Mouse (Mus musculus): Measurements from ENCODE around the gene Pank2. TPM values are rescaled to one million over a fixed set of nuclear protein-coding genes. Genes with fewer than 3 reads are reported as not detected.

The Pank2 gene
- polyA plus RNA-seq, 1 experiment from 2014 or later: 66.5 TPM

GRCm38 (mm10) chr2:131253681-131254328 is 8.5 kb upstream of the Pank2 start:
- WGBS: 33% methylated on average over 7 of the region's 7 CpGs
- H3K36me3 ChIP-seq (ENCODE audit: control insufficient read depth, insufficient read depth, low read length): no peaks in the 10 kb centered on the region

DNA sequence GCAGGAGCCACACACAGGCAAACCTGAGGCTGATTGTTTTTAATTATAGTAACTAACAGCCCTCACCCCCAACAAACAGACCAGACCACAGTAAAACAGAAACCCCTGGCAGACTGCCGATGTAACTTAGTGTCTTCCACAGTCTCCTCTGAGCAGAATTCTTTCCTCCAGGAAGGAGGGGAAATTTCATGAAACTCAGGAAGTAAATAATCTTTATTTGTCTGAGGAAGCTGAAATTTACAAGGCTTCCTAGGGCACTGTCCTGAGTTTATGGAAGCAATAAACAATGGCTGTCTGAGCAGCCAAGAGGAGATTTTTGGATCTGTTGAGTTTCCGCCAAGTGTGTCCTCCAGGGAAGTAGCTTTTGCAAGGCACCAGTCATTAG is 8.0 kb upstream of the Pank2 start:
- no peaks in the 10 kb centered on the region for H3K9me3 ChIP-seq (ENCODE audit: control insufficient read depth, low read length)
- 88% methylated on average over 2 of the region's 2 CpGs for WGBS
- H3K4me1 ChIP-seq (replicated peaks; ENCODE audit: control insufficient read depth, insufficient read depth, low read length): no peaks in the 10 kb centered on the region
- no peak overlapping the region for H3K4me3 ChIP-seq (ENCODE audit: low read depth, low read length)
- H3K36me3 ChIP-seq (ENCODE audit: control insufficient read depth, insufficient read depth, low read length): no peaks in the 10 kb centered on the region
- ATAC-seq (replicated peaks; ENCODE audit: low FRiP score) (no peak), DNase-seq (ENCODE audit: low spot score) (peak; percentile 5)
- H3K27ac ChIP-seq (ENCODE audit: low read depth, low read length): no peak overlapping the region
- H3K4me2 ChIP-seq (ENCODE audit: low read depth, low read length, severe bottlenecking): no peak overlapping the region
- H3K27me3 ChIP-seq (ENCODE audit: control insufficient read depth, insufficient read depth, low read length): no peaks in the 10 kb centered on the region
- no peak overlapping the region for H3K9ac ChIP-seq (ENCODE audit: low read length)

More at GRCm38 (mm10) chr2:131253681-131254328, 8.5 kb upstream of the Pank2 start:
- Histone ChIP-seq H3K9me3 (ENCODE audit: control insufficient read depth, low read length) (no peaks in the 10 kb centered on the region), H3K4me2 (ENCODE audit: low read depth, low read length, severe bottlenecking) (no peak overlapping the region), H3K4me3 (ENCODE audit: low read depth, low read length) (no peak overlapping the region), H3K27me3 (ENCODE audit: control insufficient read depth, insufficient read depth, low read length) (no peaks in the 10 kb centered on the region), H3K27ac (ENCODE audit: low read depth, low read length) (no peak overlapping the region), H3K9ac (ENCODE audit: low read length) (no peak overlapping the region), H3K4me1 (replicated peaks; ENCODE audit: control insufficient read depth, insufficient read depth, low read length) (no peaks in the 10 kb centered on the region)
- ATAC-seq (replicated peaks; ENCODE audit: low FRiP score): 0 out of 2 replicates have a peak, but pooled peaks have one; percentile 53
- DNase-seq (ENCODE audit: low spot score): no peak

DNA sequence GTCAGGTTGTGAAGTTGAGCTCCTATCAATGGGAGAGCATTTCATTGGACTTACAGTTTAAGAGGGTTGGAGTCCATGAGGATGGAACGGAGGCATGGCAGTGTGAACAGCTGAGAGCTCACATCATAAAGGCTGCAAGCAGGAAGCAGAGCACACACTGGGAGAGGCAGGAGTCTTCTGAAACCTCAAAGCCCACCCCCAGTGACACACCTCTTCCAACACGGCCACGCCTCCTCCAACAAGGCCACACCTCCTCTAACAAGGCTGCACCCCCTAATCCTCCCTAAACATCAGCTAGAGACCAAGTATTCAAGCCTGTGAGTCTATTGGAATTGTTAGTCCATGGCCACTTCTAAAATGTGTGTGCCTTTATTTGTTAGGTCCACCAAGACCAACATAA is 6.6 kb upstream of the Pank2 start:
- DNase-seq (ENCODE audit: low spot score) (no peak), ATAC-seq (replicated peaks; ENCODE audit: low FRiP score) (no peak)
- no peak overlapping the region for H3K9ac ChIP-seq (ENCODE audit: low read length)
- H3K36me3 ChIP-seq (ENCODE audit: control insufficient read depth, insufficient read depth, low read length): no peaks in the 10 kb centered on the region
- no peaks in the 10 kb centered on the region for H3K9me3 ChIP-seq (ENCODE audit: control insufficient read depth, low read length)
- no peak overlapping the region for H3K27ac ChIP-seq (ENCODE audit: low read depth, low read length)
- 0 out of 2 replicates have a peak, but pooled peaks cover 2% of the 10 kb centered on the region for H3K4me1 ChIP-seq (replicated peaks; ENCODE audit: control insufficient read depth, insufficient read depth, low read length)
- 41% methylated on average over 3 of the region's 3 CpGs for WGBS
- H3K27me3 ChIP-seq (ENCODE audit: control insufficient read depth, insufficient read depth, low read length): no peaks in the 10 kb centered on the region
- no peak overlapping the region for H3K4me3 ChIP-seq (ENCODE audit: low read depth, low read length)
- no peak overlapping the region for H3K4me2 ChIP-seq (ENCODE audit: low read depth, low read length, severe bottlenecking)

- Histone ChIP-seq H3K4me2 (ENCODE audit: low read depth, low read length, severe bottlenecking) (no peak overlapping the region), H3K9me3 (ENCODE audit: control insufficient read depth, low read length) (no peaks in the 10 kb centered on the region), H3K4me1 (replicated peaks; ENCODE audit: control insufficient read depth, insufficient read depth, low read length) (peaks cover 6% of the 10 kb centered on the region; the same call in 1 of the 2 replicates), H3K27ac (ENCODE audit: low read depth, low read length) (no peak overlapping the region), H3K27me3 (ENCODE audit: control insufficient read depth, insufficient read depth, low read length) (no peaks in the 10 kb centered on the region), H3K4me3 (ENCODE audit: low read depth, low read length) (no peak overlapping the region), H3K9ac (ENCODE audit: low read length) (no peak overlapping the region), H3K36me3 (ENCODE audit: control insufficient read depth, insufficient read depth, low read length) (no peaks in the 10 kb centered on the region)
- no peak for DNase-seq (ENCODE audit: low spot score)
- no peak for ATAC-seq (replicated peaks; ENCODE audit: low FRiP score)
- 82% methylated on average over 8 of the region's 8 CpGs for WGBS
Observed at GRCm38 (mm10) chr2:131258693-131259092, 3.6 kb upstream of the Pank2 start.

DNA sequence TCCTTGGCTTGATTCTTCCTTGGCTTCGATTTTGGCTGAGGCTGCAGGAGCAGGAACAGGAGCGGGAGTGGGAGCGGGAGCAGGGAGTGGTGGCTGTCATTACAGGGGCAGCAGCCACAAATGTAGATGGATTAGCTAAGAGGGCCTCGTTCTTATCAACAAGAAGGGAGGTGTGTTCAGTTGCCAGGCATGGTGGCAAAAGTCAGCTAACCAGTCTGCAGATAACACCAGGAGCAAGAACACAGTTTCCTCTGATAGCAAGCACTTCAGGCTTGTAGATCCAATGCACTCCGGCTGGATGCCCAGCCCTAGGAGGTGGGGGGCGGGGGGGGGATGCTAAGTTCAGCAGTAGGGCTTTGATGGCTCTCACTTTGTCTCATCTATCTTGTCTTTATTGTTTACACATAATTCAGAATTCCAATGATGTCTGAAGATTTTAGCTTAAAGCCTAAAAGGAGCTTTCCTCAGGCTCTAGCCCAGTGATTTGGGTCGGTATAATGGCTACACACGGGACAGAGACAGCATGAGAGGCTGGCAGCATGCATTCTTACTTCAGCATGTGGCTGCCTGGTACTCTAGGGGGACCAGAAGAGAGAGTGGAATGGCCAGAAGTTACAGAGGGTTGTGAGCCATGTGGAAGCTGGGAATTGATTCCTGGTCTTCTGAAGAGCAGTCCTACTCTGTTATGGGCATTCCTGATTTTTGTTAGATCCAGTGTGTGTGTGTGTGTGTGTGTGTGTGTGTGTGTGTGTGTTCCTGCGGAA is 1.6 kb upstream of the Pank2 start:
- Histone ChIP-seq H3K4me3 (ENCODE audit: low read depth, low read length) (no peak overlapping the region), H3K27me3 (ENCODE audit: control insufficient read depth, insufficient read depth, low read length) (no peaks in the 10 kb centered on the region), H3K4me1 (replicated peaks; ENCODE audit: control insufficient read depth, insufficient read depth, low read length) (peaks cover 8% of the 10 kb centered on the region; the same call in 1 of the 2 replicates), H3K36me3 (ENCODE audit: control insufficient read depth, insufficient read depth, low read length) (no peaks in the 10 kb centered on the region), H3K27ac (ENCODE audit: low read depth, low read length) (no peak overlapping the region), H3K9me3 (ENCODE audit: control insufficient read depth, low read length) (no peaks in the 10 kb centered on the region), H3K4me2 (ENCODE audit: low read depth, low read length, severe bottlenecking) (no peak overlapping the region), H3K9ac (ENCODE audit: low read length) (peak overlapping the region; percentile 32; the same call in 1 of the 2 replicates)
- WGBS: 70% methylated on average over 9 of the region's 9 CpGs
- no peak for DNase-seq (ENCODE audit: low spot score)
- no peak for ATAC-seq (replicated peaks; ENCODE audit: low FRiP score)

DNA sequence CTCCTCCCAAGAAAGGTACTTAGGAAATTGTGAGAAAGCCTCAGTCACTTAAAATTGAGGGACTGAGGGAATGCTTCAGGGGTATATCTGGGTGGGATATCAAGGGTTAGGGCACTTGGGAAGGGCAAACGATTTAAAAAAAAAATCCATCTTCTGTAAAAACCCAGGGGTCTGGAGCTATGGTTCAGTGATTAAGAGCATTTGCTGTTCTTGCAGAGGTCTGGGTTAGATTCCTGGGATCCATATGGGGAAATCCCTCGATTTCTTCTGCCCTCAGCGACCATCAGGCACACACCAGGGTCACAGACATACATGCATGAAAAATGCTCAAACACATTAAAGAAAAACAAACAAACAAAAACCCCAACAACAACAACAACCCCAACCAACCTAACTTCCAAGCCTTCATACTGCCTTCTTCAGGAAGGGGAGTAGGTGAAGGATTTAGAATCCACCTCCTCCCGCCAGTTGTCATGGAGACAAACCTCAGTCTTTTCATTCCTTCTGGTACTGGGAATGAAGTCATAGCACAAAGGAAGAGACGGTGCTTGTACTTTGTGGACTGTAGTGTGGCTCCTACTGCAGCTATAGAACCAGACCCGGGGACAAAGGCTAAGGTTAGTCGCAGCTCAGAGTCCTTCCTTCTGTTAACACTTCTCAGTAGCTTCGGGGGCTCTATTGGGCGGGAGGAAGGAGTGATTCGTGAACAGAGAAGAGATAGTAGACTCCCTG is 648 bp upstream of the Pank2 start:
- Histone ChIP-seq H3K36me3 (ENCODE audit: control insufficient read depth, insufficient read depth, low read length) (no peaks in the 10 kb centered on the region), H3K27ac (ENCODE audit: low read depth, low read length) (peak overlapping the region; percentile 99), H3K9me3 (ENCODE audit: control insufficient read depth, low read length) (no peaks in the 10 kb centered on the region), H3K9ac (ENCODE audit: low read length) (peak overlapping the region; percentile 98), H3K4me1 (replicated peaks; ENCODE audit: control insufficient read depth, insufficient read depth, low read length) (peaks cover 8% of the 10 kb centered on the region; the same call in 1 of the 2 replicates), H3K4me3 (ENCODE audit: low read depth, low read length) (peak overlapping the region; percentile 90), H3K4me2 (ENCODE audit: low read depth, low read length, severe bottlenecking) (peak overlapping the region; percentile 64), H3K27me3 (ENCODE audit: control insufficient read depth, insufficient read depth, low read length) (no peaks in the 10 kb centered on the region)
- WGBS: 4% methylated on average over 10 of the region's 10 CpGs
- DNase-seq (ENCODE audit: low spot score) (no peak), ATAC-seq (replicated peaks; ENCODE audit: low FRiP score) (peak; percentile 85)

GRCm38 (mm10) chr2:131262680-131263670 is 680 bp downstream of the Pank2 start:
- Histone ChIP-seq H3K4me3 (ENCODE audit: low read depth, low read length) (peak overlapping the region; percentile 90), H3K4me2 (ENCODE audit: low read depth, low read length, severe bottlenecking) (peak overlapping the region; percentile 73), H3K4me1 (replicated peaks; ENCODE audit: control insufficient read depth, insufficient read depth, low read length) (peaks cover 8% of the 10 kb centered on the region; the same call in 1 of the 2 replicates), H3K9me3 (ENCODE audit: control insufficient read depth, low read length) (no peaks in the 10 kb centered on the region), H3K27me3 (ENCODE audit: control insufficient read depth, insufficient read depth, low read length) (no peaks in the 10 kb centered on the region), H3K36me3 (ENCODE audit: control insufficient read depth, insufficient read depth, low read length) (no peaks in the 10 kb centered on the region), H3K9ac (ENCODE audit: low read length) (peak overlapping the region; percentile 98), H3K27ac (ENCODE audit: low read depth, low read length) (peak overlapping the region; percentile 99)
- peak; percentile 79 for ATAC-seq (replicated peaks; ENCODE audit: low FRiP score)
- DNase-seq (ENCODE audit: low spot score): no peak
- under 1% methylated on average over 58 of the region's 59 CpGs for WGBS
